Mouse (Mus musculus): Measurements from ENCODE around the gene Mfap2.

Gene Mfap2

GRCm38 (mm10) chr4:141010118-141010517 lies at the start of gene Mfap2:
Gene Mfap2, plus strand, starts transcription at chr4:141010418.
- in situ Hi-C loops (cut with MboI; ENCODE audit: low pct_unique_long_range_greater_than_20kb in 1 of 2, low sequenced_read_pairs in 2 of 2, unreplicated experiment in 1 of 2), result no loop called here

DNA sequence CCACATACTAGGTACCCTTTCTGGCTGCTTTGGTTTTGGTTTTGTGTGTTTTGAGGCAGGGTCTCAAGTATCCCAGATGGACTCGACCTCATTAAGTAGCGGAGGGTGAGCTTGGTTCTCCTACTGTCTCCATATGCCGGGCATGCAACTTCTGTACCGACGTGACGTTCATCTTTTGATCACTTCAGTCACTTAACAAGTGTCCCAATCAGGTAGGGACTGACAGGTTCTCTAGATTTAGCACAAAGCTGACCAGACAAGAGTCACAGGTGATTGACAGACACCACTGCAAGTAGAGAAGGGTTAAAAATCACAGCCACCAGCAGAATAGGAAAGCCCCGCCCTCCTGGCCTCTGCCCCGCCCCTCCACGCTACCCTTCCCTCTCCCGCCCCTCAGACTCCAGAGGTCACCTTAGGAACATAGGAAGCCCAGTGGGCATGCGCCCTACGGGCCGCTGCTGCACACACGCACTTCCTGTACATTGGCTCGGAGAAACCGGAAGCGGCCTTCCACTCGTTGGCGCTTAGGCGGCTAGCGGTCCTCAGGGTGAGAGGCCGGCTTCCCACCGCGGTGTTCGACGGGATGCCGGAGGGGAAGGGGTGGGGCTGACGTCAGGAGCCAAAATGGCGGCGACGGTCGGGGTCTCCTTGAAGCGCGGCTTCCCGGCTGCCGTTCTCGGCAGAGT lies 49.3 kb upstream of the Mfap2 start, which contains the start of gene Sdhb:
Gene Sdhb, plus strand, starts transcription at position 423 of the 686 bp plus-strand sequence.
- in situ Hi-C loops (cut with MboI; ENCODE audit: low pct_unique_long_range_greater_than_20kb in 1 of 2, low sequenced_read_pairs in 2 of 2, unreplicated experiment in 1 of 2), result no loop called here

- in situ Hi-C loops (cut with MboI; ENCODE audit: low pct_unique_long_range_greater_than_20kb in 1 of 2, low sequenced_read_pairs in 2 of 2, unreplicated experiment in 1 of 2), result no loop called here
Observed at GRCm38 (mm10) chr4:140961467-140962206, 48.6 kb upstream of the Mfap2 start.

GRCm38 (mm10) chr4:140962207-140962909 lies 47.9 kb upstream of the Mfap2 start:
- in situ Hi-C loops (cut with MboI; ENCODE audit: low pct_unique_long_range_greater_than_20kb in 1 of 2, low sequenced_read_pairs in 2 of 2, unreplicated experiment in 1 of 2), result no loop called here

DNA sequence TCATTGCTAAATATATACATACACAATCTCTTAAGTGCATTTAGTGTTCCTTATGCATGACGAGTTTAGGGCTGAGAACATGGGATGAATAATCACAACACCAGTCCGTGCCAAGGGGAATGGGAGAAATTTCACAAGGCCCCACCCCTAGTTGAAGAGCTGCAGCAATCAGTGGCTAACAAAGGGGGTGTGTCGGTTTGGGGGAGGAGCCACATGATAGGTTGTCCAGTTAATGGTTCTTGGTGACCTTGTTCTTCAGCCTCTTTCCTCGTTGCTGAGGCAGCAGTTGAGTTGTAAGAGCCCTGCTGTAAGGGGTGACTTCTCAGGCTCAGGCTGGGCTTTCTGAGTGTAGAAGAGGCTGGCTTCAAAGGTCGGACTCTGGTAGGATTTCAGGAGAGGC lies 47.3 kb upstream of the Mfap2 start:
- in situ Hi-C loops (cut with MboI; ENCODE audit: low pct_unique_long_range_greater_than_20kb in 1 of 2, low sequenced_read_pairs in 2 of 2, unreplicated experiment in 1 of 2), result no loop called here

- in situ Hi-C loops (cut with MboI; ENCODE audit: low pct_unique_long_range_greater_than_20kb in 1 of 2, low sequenced_read_pairs in 2 of 2, unreplicated experiment in 1 of 2), result no loop called here
Observed at GRCm38 (mm10) chr4:140963941-140964597, 46.1 kb upstream of the Mfap2 start.

GRCm38 (mm10) chr4:140964620-140965019 lies 45.6 kb upstream of the Mfap2 start:
- in situ Hi-C loops (cut with MboI; ENCODE audit: low pct_unique_long_range_greater_than_20kb in 1 of 2, low sequenced_read_pairs in 2 of 2, unreplicated experiment in 1 of 2), result no loop called here

DNA sequence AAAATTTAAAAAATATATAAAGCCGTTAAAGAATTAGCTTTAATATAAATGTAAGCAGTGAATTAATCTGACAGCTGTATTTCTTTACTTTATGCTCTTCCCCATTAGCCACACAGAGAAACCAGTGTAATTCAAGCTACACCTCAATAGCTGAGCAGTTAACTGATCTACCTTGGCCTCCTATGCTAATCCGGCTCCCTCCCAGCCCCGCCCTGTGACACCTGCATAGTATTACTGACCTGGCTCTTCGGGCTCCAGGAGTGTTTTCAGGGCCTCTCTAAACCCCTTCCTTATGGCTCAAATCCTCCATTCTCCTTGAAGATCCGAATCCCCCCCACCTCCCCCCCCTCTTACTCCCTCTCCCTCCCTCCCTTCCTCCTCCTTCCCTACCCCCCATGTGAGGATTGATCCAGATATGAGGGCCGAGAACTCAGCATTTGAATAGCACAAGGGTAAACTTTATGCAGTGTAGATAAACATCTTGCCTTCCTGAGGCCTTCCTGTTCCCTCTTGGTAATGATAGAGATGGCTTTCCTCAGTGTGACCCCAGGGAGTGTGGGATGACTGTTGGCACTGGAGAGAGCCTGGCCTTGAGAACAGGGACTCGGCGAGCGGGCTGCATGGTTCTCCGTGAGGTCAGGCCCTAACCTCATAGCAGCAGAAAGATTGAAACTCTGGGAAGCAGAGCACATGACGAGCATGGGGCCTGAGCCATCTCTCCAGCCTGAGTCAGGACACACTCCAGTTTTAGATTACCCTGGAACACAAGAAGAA lies 42.6 kb upstream of the Mfap2 start:
- in situ Hi-C loops (cut with MboI; ENCODE audit: low pct_unique_long_range_greater_than_20kb in 1 of 2, low sequenced_read_pairs in 2 of 2, unreplicated experiment in 1 of 2), result no loop called here

GRCm38 (mm10) chr4:140971691-140972090 lies 38.5 kb upstream of the Mfap2 start:
- in situ Hi-C loops (cut with MboI; ENCODE audit: low pct_unique_long_range_greater_than_20kb in 1 of 2, low sequenced_read_pairs in 2 of 2, unreplicated experiment in 1 of 2), result loop anchor here in 1 of 2 experiments (10.0 kb wide), 1 partner anchor 53 kb away; no protein-coding TSS in a partner anchor

GRCm38 (mm10) chr4:140974408-140974807 lies 35.8 kb upstream of the Mfap2 start:
- in situ Hi-C loops (cut with MboI; ENCODE audit: low pct_unique_long_range_greater_than_20kb in 1 of 2, low sequenced_read_pairs in 2 of 2, unreplicated experiment in 1 of 2), result loop anchor here in 1 of 2 experiments (10.0 kb wide), 1 partner anchor 50 kb away; no protein-coding TSS in a partner anchor

GRCm38 (mm10) chr4:140975356-140975755 lies 34.9 kb upstream of the Mfap2 start:
- in situ Hi-C loops (cut with MboI; ENCODE audit: low pct_unique_long_range_greater_than_20kb in 1 of 2, low sequenced_read_pairs in 2 of 2, unreplicated experiment in 1 of 2), result loop anchor here in 1 of 2 experiments (10.0 kb wide), 1 partner anchor 49 kb away; no protein-coding TSS in a partner anchor

DNA sequence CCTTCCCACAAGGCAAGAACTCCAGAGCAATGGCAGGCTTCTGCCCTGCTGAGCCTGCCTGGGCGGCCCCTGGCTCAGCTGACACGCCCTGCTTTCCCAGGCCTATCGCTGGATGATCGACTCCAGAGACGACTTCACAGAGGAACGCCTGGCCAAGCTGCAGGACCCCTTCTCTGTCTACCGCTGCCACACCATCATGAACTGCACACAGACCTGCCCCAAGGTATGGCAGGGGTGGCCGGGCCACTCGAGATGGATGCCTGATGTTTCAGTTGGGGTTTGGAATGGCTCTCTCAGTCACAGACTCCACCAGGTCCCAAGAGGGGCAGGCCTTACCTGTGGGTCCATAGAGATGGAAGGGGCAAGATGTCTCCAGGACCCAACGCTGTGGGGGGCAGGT lies 32.9 kb upstream of the Mfap2 start:
- in situ Hi-C loops (cut with MboI; ENCODE audit: low pct_unique_long_range_greater_than_20kb in 1 of 2, low sequenced_read_pairs in 2 of 2, unreplicated experiment in 1 of 2), result loop anchor here in 1 of 2 experiments (10.0 kb wide), 1 partner anchor 48 kb away; no protein-coding TSS in a partner anchor

DNA sequence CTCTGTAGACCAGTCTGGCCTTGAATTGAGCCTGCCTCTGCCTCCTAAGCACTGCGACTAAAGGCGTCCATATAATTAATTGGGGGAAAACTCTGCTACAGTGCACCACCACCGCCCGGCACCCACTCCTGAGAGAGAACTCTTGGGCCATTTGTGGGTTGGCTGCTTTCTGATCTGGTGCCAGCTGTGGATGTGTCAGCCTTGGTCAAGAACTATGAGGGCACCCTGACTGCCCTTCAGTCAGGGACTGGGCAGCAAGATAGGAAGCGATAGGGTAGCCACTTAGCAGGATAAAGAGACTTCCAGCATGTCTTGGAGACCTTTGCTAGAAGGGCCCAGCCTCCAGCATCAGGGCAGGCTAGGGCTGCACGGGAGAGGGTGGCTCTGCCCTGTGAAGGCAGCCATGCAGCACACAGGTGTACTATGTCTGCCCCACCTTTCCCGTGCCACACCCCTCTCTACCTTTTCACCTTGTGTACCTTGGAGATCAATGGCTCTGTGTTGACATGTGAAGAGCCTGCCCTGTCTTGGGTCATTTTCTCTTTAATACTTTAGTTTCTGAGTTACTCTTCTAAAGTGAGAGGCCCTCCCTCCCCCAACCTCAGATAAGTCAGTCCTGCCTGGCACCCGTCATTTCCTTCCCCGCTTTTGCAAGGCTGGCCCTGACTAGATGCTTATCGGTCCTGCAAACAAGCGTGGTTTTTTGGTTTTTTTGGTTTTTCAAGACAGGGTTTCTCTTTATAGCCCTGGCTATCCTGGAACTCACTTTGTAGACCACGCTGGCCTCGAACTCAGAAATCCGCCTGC lies 32.1 kb upstream of the Mfap2 start:
- in situ Hi-C loops (cut with MboI; ENCODE audit: low pct_unique_long_range_greater_than_20kb in 1 of 2, low sequenced_read_pairs in 2 of 2, unreplicated experiment in 1 of 2), result loop anchor here in 1 of 2 experiments (10.0 kb wide), 1 partner anchor 47 kb away; no protein-coding TSS in a partner anchor

GRCm38 (mm10) chr4:140981605-140982004 lies 28.6 kb upstream of the Mfap2 start:
- in situ Hi-C loops (cut with MboI; ENCODE audit: low pct_unique_long_range_greater_than_20kb in 1 of 2, low sequenced_read_pairs in 2 of 2, unreplicated experiment in 1 of 2), result no loop called here

GRCm38 (mm10) chr4:140982808-140983207 lies 27.4 kb upstream of the Mfap2 start:
- in situ Hi-C loops (cut with MboI; ENCODE audit: low pct_unique_long_range_greater_than_20kb in 1 of 2, low sequenced_read_pairs in 2 of 2, unreplicated experiment in 1 of 2), result no loop called here

- in situ Hi-C loops (cut with MboI; ENCODE audit: low pct_unique_long_range_greater_than_20kb in 1 of 2, low sequenced_read_pairs in 2 of 2, unreplicated experiment in 1 of 2), result no loop called here
Observed at GRCm38 (mm10) chr4:140983442-140983841, 26.8 kb upstream of the Mfap2 start.

DNA sequence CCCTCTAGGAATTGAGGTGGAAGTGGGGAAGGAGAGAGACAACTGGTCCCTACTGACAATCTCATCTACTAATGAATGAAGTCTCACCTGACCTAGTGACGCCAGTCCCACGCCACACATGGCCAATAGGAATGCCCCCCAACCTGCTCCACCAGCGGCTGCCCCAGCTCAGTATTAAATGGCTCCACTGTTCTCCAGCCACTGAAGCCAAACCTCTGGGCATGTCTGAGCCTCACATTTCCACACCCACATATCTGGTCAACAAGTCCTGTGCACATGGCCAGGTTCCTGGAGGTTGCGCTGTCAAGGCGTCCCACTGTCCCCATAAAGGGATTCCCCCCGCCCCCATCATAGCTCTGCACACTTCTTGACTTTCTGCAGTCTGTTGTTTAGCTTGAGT lies 25.7 kb upstream of the Mfap2 start:
- in situ Hi-C loops (cut with MboI; ENCODE audit: low pct_unique_long_range_greater_than_20kb in 1 of 2, low sequenced_read_pairs in 2 of 2, unreplicated experiment in 1 of 2), result no loop called here

Measured in mouse embryonic stem cell (cell line).